Mouse (Mus musculus) stomach, postnatal 0 days (tissue): Measurements from ENCODE around the gene Snapc5. TPM values are rescaled to one million over a fixed set of nuclear protein-coding genes. Genes with fewer than 3 reads are reported as not detected.

Source experiments
- ATAC-seq: fragments of 200-750 bp; cut with Nextera tagmentation; 2 replicates; pipeline ENCODE4 v1.8.0; 2017; ENCODE audit not compliant: low FRiP score, low TSS enrichment
- DNase-seq: peaks from one replicate; pipeline ENCODE4 v3.0.0-alpha.2; 2016; ENCODE audit warnings: low spot score
- H3K27ac ChIP-seq: fragments of 300-500 bp; sonication (generic); replicated peaks from 2 replicates; pipeline ENCODE4 v1.5.1; 2014; ENCODE audit warnings: mild to moderate bottlenecking, control low read depth
- H3K27me3 ChIP-seq: fragments of 300-500 bp; sonication (generic); 2 replicates; pipeline ENCODE4 v1.6.1; 2014; ENCODE audit warnings: low read length; ENCODE audit not compliant: control insufficient read depth, insufficient read depth
- H3K36me3 ChIP-seq: fragments of 300-500 bp; sonication (generic); 2 replicates; pipeline ENCODE4 v1.6.1; 2014; ENCODE audit warnings: low read length, mixed read lengths; ENCODE audit not compliant: control insufficient read depth, insufficient read depth
- H3K4me1 ChIP-seq: fragments of 300-500 bp; sonication (generic); replicated peaks from 2 replicates; pipeline ENCODE4 v1.6.1; 2014; ENCODE audit warnings: antibody characterized with exemption; ENCODE audit not compliant: control insufficient read depth, insufficient read depth
- H3K4me2 ChIP-seq: fragments of 300-500 bp; sonication (generic); replicated peaks from 2 replicates; pipeline ENCODE4 v1.6.1; 2014; ENCODE audit warnings: low read depth, mild to moderate bottlenecking, control low read depth, moderate library complexity
- H3K4me3 ChIP-seq: fragments of 300-500 bp; sonication (generic); 2 replicates; pipeline ENCODE4 v1.5.1; 2014; ENCODE audit warnings: low read depth, low read length, control low read depth
- H3K9ac ChIP-seq: fragments of 300-500 bp; sonication (generic); 2 replicates; pipeline ENCODE4 v1.6.1; 2014; ENCODE audit warnings: mild to moderate bottlenecking, low read length, control low read depth, mixed read lengths
- H3K9me3 ChIP-seq: fragments of 300-500 bp; sonication (generic); 2 replicates; pipeline ENCODE4 v1.6.1; 2016; ENCODE audit warnings: low read length; ENCODE audit not compliant: control insufficient read depth
- CTCF ChIP-seq: IDR thresholded peaks from 2 replicates; pipeline ENCODE4 v1.5.1; 2016; ENCODE audit warnings: antibody characterized with exemption, low read depth, mild to moderate bottlenecking, moderate library complexity
- EP300 ChIP-seq: optimal IDR thresholded peaks from 2 replicates; pipeline ENCODE3; 2016; ENCODE audit warnings: antibody characterized with exemption
- WGBS: fragments of 180-500 bp; shearing (Covaris S2); extraction: QIAGEN DNeasy Blood & Tissue Kit; methylation state at CpG from one replicate; pipeline ENCODE4 v1.1.7; 2014; 5-methylcytosine and 5-hydroxymethylcytosine counted together
- microRNA-seq: library from miRNA; unstranded; fragments of <30 nt; microRNA quantifications from one replicate; pipeline ENCODE4, GENCODE M21; 2016
- polyA plus RNA-seq: library from polyadenylated mRNA; unstranded; fragments of >200 nt; fragmentation: Nextera tagmentation; extraction: Ambion mirVana; gene quantifications from 2 replicates; pipeline ENCODE4 v1.2.1, GENCODE M21; 2015

Gene Snapc5
- polyA plus RNA-seq, 1 experiment from 2014 or later: 31.8 TPM

DNA sequence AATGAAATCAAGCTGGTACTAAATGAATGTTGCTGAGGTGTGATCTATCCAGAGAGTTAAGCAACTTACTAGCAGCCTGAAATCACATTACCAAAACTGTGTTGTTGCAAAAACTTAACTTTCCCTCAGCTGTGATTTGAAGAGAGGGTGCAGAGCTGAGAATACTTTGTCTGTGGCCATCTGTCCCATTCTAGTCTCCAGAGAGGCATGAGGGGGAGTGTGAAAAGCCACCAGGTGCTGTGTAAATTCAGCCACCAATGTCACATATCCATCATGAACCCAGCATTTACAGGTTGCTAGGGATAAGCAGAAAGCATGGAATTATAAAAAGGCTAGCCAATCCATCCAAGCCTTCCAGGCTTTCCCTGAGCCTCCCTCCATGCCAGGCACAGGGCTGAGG is 49.9 kb downstream of the Snapc5 start:
- no peak overlapping the region for H3K27ac ChIP-seq
- no peak overlapping the region for H3K4me3 ChIP-seq
- no peak for TF ChIP-seq EP300
- TF ChIP-seq CTCF: no peak
- ATAC-seq (no peak), DNase-seq (no peak)
- no peak overlapping the region for H3K9ac ChIP-seq
- no peaks in the 10 kb centered on the region for H3K4me1 ChIP-seq
- no peaks in the 10 kb centered on the region for H3K36me3 ChIP-seq
- H3K4me2 ChIP-seq: no peak overlapping the region
- H3K27me3 ChIP-seq: no peaks in the 10 kb centered on the region
- no peaks in the 10 kb centered on the region for H3K9me3 ChIP-seq

DNA sequence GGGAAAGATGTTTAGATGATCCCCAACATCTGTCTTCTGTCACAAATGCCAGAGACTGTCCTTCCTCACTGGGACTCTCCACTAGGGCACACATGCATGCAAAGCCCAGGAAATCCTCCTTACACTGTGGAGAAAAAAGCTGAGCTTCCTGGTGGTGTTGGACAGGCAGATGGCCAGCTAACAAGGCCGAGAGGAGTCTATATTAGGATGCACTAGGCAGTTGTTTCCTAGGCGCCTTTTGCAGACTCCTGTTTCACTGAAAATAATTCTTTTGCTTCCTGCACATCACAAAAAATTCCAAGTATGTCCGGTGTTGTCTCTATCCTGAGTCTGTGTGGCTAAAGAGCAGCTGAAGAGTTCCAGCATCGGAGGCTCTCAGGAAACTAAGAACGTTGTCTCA is 52.1 kb downstream of the Snapc5 start:
- Histone ChIP-seq H3K27me3 (no peaks in the 10 kb centered on the region), H3K4me2 (no peak overlapping the region), H3K4me3 (no peak overlapping the region), H3K27ac (peak overlapping the region; percentile 74), H3K9me3 (no peaks in the 10 kb centered on the region), H3K36me3 (no peaks in the 10 kb centered on the region), H3K9ac (no peak overlapping the region), H3K4me1 (no peaks in the 10 kb centered on the region)
- TF ChIP-seq CTCF (peak; percentile 32), EP300 (no peak)
- ATAC-seq (peak; percentile 35; the same call in 1 of the 2 replicates), DNase-seq (no peak)
- 32% methylated on average over 5 of the region's 5 CpGs for WGBS

DNA sequence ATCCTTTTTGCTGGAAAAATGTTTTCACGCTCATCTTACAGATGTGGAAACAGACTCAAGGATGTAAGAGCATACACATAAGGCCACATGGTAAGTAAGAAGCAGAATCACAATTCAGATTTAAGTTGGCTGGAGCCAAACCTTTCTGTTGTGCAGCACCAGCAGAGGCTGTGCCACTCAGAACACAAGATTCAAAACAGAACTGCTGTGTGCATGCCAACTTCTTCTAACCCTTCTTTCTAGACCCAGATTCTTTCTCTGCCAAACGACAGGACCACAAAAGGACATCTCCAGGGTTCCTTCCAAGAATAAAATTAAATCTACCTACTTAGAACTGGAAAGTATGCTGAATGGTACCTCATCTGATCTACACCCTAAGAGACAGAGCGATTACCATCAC is 52.6 kb downstream of the Snapc5 start:
- Histone ChIP-seq H3K27ac (peak overlapping the region; percentile 74), H3K27me3 (no peaks in the 10 kb centered on the region), H3K4me2 (no peak overlapping the region), H3K9me3 (no peaks in the 10 kb centered on the region), H3K9ac (no peak overlapping the region), H3K36me3 (no peaks in the 10 kb centered on the region), H3K4me1 (no peaks in the 10 kb centered on the region), H3K4me3 (no peak overlapping the region)
- DNase-seq (no peak), ATAC-seq (no peak)
- TF ChIP-seq CTCF (no peak), EP300 (no peak)
- 63% methylated on average over 3 of the region's 3 CpGs for WGBS

DNA sequence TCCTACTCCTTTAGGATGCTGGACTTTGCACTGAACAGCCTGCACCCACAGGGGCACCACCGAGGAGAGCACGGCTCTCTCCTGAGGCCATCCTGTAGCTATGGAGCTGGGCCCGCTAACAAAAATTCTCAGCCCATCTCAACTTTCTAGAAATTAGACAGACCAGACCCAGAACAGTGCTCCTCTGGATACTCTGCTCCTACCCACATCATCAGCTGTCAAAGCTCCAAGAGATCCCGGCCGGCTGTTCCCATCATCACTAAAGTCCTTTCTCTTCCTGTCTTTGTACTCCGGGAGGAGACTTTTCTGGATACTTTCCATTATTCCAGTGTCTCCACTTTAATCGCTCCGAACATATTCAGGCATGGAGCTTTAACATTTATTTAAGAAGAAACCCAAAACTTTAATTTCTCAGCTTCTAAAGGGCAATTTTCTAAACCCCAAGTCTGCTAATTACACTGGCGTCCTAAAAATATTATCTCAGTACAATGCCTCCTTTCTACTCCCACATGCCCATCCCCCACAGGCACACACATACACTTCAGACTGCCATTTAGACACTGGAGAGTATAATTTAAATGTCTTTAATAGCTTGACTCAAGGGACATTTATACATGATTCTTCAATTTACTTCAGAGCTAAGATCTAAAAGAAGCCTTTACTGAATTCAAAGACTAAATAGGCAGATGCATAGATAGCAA is 53.3 kb downstream of the Snapc5 start:
- TF ChIP-seq CTCF (no peak), EP300 (no peak)
- H3K4me3 ChIP-seq: no peak overlapping the region
- H3K4me2 ChIP-seq: no peak overlapping the region
- H3K36me3 ChIP-seq: no peaks in the 10 kb centered on the region
- H3K27me3 ChIP-seq: no peaks in the 10 kb centered on the region
- H3K4me1 ChIP-seq: no peaks in the 10 kb centered on the region
- WGBS: 49% methylated on average over 9 of the region's 9 CpGs
- no peak for ATAC-seq
- H3K9me3 ChIP-seq: no peaks in the 10 kb centered on the region
- peak overlapping the region; percentile 74 for H3K27ac ChIP-seq
- DNase-seq: no peak
- H3K9ac ChIP-seq: no peak overlapping the region

Small RNA genes lying within 50 kb of the gene (microRNA-seq; reads per million reads assigned to microRNA genes)
- gene Gm24106: not detected

Other genes with a start within 250 kb of the Snapc5 start
- 6.0 and 7.3 TPM in 2 replicates for gene Smad6, start 157.2 kb upstream of the Snapc5 start, polyA plus RNA-seq
- 0.13 and 0.17 TPM in 2 replicates for gene Lctl, start 62.1 kb upstream of the Snapc5 start, polyA plus RNA-seq
- 3.2 and 4.1 TPM in 2 replicates for gene Zwilch, start 6.2 kb upstream of the Snapc5 start, polyA plus RNA-seq
- 902 and 907 TPM in 2 replicates for gene Rpl4, start 5.9 kb upstream of the Snapc5 start, polyA plus RNA-seq
- gene Uchl4, start 55.9 kb downstream of the Snapc5 start, polyA plus RNA-seq: 2.0 and 2.2 TPM in 2 replicates
- 84.1 and 85.0 TPM in 2 replicates for gene Map2k1, start 74.4 kb downstream of the Snapc5 start, polyA plus RNA-seq
- 81.1 and 85.7 TPM in 2 replicates for gene Tipin, start 102.3 kb downstream of the Snapc5 start, polyA plus RNA-seq
- gene Dis3l, start 162.0 kb downstream of the Snapc5 start, polyA plus RNA-seq: 6.9 and 7.2 TPM in 2 replicates
- 0.46 and 0.67 TPM in 2 replicates for gene Megf11, start 206.4 kb downstream of the Snapc5 start, polyA plus RNA-seq